Mouse (Mus musculus) mature B cell (primary cell): ENCODE measurements around the gene Pla2g4e.

ENCODE experiments used
- in situ Hi-C: fragments of 300-500 bp; cut with MboI; formaldehyde crosslinking; loops from 2 replicates; pipeline ENCODE4 v1.14.3; 2019

Gene Pla2g4e

DNA sequence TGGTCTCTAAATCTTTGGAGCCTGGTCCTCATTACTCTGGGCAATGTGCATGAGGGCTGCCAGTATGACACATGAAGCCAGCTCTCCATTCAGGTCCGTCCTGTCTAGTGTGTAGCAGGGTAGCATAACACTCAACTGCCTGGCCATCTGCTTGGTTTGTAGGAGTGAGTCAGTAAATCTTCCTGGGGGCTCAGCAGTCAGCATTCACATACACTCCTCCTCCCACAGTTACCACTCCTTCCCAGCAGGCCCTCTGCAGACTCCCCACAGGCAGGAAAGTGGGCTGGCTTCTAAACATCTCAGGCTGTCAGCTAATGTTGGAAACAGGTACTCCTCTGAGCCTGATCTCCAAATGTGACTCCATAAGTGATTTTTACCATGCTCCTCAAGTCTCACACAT, 121.0 kb downstream of the Pla2g4e start:
- in situ Hi-C loops = no loop called here

DNA sequence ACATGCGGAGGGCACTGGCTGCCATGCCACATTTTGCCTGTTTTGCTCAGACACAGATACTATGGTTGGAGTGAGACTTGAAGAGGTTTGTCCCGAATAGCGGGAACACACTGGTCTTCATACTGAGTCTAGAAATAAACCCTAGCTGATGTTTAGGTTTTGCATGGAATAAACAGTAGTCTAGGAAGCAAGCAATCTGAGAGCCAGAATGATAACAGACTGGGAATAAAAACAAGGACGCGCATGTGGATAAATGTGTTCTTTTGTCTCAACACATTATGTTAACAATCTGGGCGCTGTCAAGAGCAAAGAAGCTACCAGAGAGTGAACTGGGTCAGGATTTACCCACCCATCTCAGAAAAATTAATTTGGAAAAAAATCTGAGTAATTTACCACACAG, 122.2 kb downstream of the Pla2g4e start:
- in situ Hi-C loops = no loop called here

DNA sequence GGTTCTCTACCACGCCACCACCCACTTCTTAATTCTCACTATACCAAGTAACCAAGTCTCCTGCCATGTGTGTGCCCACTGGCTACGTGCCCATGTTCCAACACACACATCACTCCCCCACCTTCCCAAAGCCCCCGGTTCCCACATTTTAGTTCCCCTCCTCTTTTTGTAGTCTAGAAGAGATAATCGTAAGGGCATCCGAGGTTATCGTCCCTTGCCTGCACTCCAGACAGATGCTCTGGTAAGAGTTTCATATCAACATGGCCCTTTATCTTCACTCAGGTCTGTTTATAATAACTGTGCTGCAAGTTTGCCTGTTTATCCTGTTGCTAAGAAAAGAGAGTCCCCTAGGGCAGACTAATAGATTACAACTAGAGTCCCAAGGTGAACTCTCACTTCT, 127.8 kb downstream of the Pla2g4e start:
- in situ Hi-C loops = no loop called here
